Mouse (Mus musculus) intestine, postnatal 0 days (tissue): ENCODE data around the gene Tmem131. TPM values are rescaled to one million over a fixed set of nuclear protein-coding genes. Genes with fewer than 3 reads are reported as not detected.

Experiments used
- ATAC-seq: fragments of 200-750 bp; cut with Nextera tagmentation; 2 replicates; pipeline ENCODE4 v1.8.0; 2017; ENCODE audit warnings: mild to moderate bottlenecking, moderate TSS enrichment, moderate library complexity
- H3K27ac ChIP-seq: fragments of 300-500 bp; sonication (generic); 2 replicates; pipeline ENCODE4 v1.5.1; 2014; ENCODE audit warnings: mild to moderate bottlenecking, low read depth, low read length, moderate library complexity
- H3K27me3 ChIP-seq: fragments of 300-500 bp; sonication (generic); replicated peaks from 2 replicates; pipeline ENCODE4 v1.6.1; 2014; ENCODE audit warnings: low read length, mixed read lengths; ENCODE audit not compliant: control insufficient read depth, insufficient read depth
- H3K36me3 ChIP-seq: fragments of 300-500 bp; sonication (generic); 2 replicates; pipeline ENCODE4 v1.6.1; 2014; ENCODE audit warnings: mild to moderate bottlenecking, moderate library complexity; ENCODE audit not compliant: control insufficient read depth, insufficient read depth
- H3K4me1 ChIP-seq: fragments of 300-500 bp; sonication (generic); replicated peaks from 2 replicates; pipeline ENCODE4 v1.6.1; 2014; ENCODE audit warnings: antibody characterized with exemption, low read length, mixed read lengths; ENCODE audit not compliant: control insufficient read depth, insufficient read depth
- H3K4me2 ChIP-seq: fragments of 300-500 bp; sonication (generic); replicated peaks from 2 replicates; pipeline ENCODE4 v1.6.1; 2014; ENCODE audit warnings: low read depth, mild to moderate bottlenecking, moderate library complexity
- H3K4me3 ChIP-seq: fragments of 300-500 bp; sonication (generic); 2 replicates; pipeline ENCODE4 v1.5.1; 2014; ENCODE audit warnings: low read depth, low read length
- H3K9ac ChIP-seq: fragments of 300-500 bp; sonication (generic); 2 replicates; pipeline ENCODE4 v1.6.1; 2014; ENCODE audit warnings: mild to moderate bottlenecking, low read depth, low read length
- H3K9me3 ChIP-seq: fragments of 300-500 bp; sonication (generic); 2 replicates; pipeline ENCODE4 v1.6.1; 2016; ENCODE audit warnings: mixed run types; ENCODE audit not compliant: control insufficient read depth
- CTCF ChIP-seq: sonication (generic); IDR thresholded peaks from 2 replicates; pipeline ENCODE4 v1.5.1; 2016; ENCODE audit warnings: low read depth, mild to moderate bottlenecking, control low read depth, antibody characterized with exemption, moderate library complexity
- WGBS: fragments of 180-500 bp; shearing (Covaris S2); extraction: QIAGEN DNeasy Blood & Tissue Kit; methylation state at CpG from one replicate; pipeline ENCODE4 v1.1.7; 2014; 5-methylcytosine and 5-hydroxymethylcytosine counted together
- polyA plus RNA-seq: library from polyadenylated mRNA; unstranded; fragments of >200 nt; fragmentation: Nextera tagmentation; extraction: Ambion mirVana; gene quantifications from 2 replicates; pipeline ENCODE4 v1.2.1, GENCODE M21; 2015

Tmem131 gene
- polyA plus RNA-seq, 1 experiment from 2014 or later = 10.6 TPM

GRCm38 (mm10) chr1:36806181-36806905, 137.1 kb downstream of the Tmem131 start:
- H3K36me3 ChIP-seq = peaks cover 94% of the 10 kb centered on the region
- no peak overlapping the region for H3K9ac ChIP-seq
- no peak overlapping the region for H3K4me3 ChIP-seq
- no peaks in the 10 kb centered on the region for H3K4me1 ChIP-seq
- no peak overlapping the region for H3K4me2 ChIP-seq
- ATAC-seq = no peak
- no peak overlapping the region for H3K27ac ChIP-seq
- TF ChIP-seq CTCF = no peak
- WGBS = 93% methylated on average over 7 of the region's 7 CpGs
- no peaks in the 10 kb centered on the region for H3K27me3 ChIP-seq
- no peaks in the 10 kb centered on the region for H3K9me3 ChIP-seq

DNA sequence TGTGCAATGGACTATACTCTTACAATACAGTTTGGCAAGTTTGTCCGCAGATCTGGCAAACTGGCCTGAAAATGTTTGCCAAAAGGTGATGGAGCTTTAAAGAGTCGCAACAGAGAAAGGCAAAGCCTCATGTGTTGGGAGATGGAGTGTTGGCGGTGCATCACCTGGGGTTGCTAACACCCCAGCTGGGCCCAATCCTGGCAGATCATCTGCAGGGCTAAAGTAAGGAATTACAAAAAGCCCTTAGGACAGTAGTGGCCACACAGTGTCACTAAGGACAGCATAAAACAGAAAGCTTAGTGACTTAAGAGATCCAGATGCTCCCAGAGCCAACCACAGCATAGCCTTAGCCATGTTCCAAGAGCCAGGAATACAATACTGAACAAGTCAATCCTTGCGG, 138.6 kb downstream of the Tmem131 start:
- no peaks in the 10 kb centered on the region for H3K27me3 ChIP-seq
- peaks cover 84% of the 10 kb centered on the region for H3K36me3 ChIP-seq
- no peaks in the 10 kb centered on the region for H3K4me1 ChIP-seq
- TF ChIP-seq CTCF = no peak
- no peak overlapping the region for H3K9ac ChIP-seq
- ATAC-seq = no peak
- H3K27ac ChIP-seq = no peak overlapping the region
- no peaks in the 10 kb centered on the region for H3K9me3 ChIP-seq
- H3K4me3 ChIP-seq = no peak overlapping the region
- WGBS = 90% methylated on average over 4 of the region's 4 CpGs
- no peak overlapping the region for H3K4me2 ChIP-seq

- H3K4me3 ChIP-seq = no peak overlapping the region
- H3K27ac ChIP-seq = no peak overlapping the region
- no peaks in the 10 kb centered on the region for H3K27me3 ChIP-seq
- 58% methylated on average over 9 of the region's 9 CpGs for WGBS
- H3K4me2 ChIP-seq = no peak overlapping the region
- H3K4me1 ChIP-seq = no peaks in the 10 kb centered on the region
- H3K9ac ChIP-seq = no peak overlapping the region
- peaks cover 83% of the 10 kb centered on the region for H3K36me3 ChIP-seq
- no peaks in the 10 kb centered on the region for H3K9me3 ChIP-seq
- ATAC-seq = no peak
- TF ChIP-seq CTCF = no peak
Observed at GRCm38 (mm10) chr1:36804259-36804658, 139.2 kb downstream of the Tmem131 start.

GRCm38 (mm10) chr1:36800379-36801011, 143.0 kb downstream of the Tmem131 start:
- no peaks in the 10 kb centered on the region for H3K4me1 ChIP-seq
- H3K27me3 ChIP-seq = no peaks in the 10 kb centered on the region
- peaks cover 84% of the 10 kb centered on the region for H3K36me3 ChIP-seq
- WGBS = 64% methylated on average over 3 of the region's 3 CpGs
- no peak for TF ChIP-seq CTCF
- no peak overlapping the region for H3K4me3 ChIP-seq
- no peak overlapping the region for H3K27ac ChIP-seq
- H3K4me2 ChIP-seq = no peak overlapping the region
- no peaks in the 10 kb centered on the region for H3K9me3 ChIP-seq
- no peak overlapping the region for H3K9ac ChIP-seq
- no peak for ATAC-seq

- no peak for TF ChIP-seq CTCF
- no peak overlapping the region for H3K9ac ChIP-seq
- H3K4me2 ChIP-seq = no peak overlapping the region
- H3K4me1 ChIP-seq = no peaks in the 10 kb centered on the region
- H3K27me3 ChIP-seq = no peaks in the 10 kb centered on the region
- ATAC-seq = no peak
- H3K9me3 ChIP-seq = no peaks in the 10 kb centered on the region
- H3K27ac ChIP-seq = no peak overlapping the region
- 70% methylated on average over 10 of the region's 10 CpGs for WGBS
- no peak overlapping the region for H3K4me3 ChIP-seq
- H3K36me3 ChIP-seq = peaks cover 87% of the 10 kb centered on the region
Observed at GRCm38 (mm10) chr1:36797481-36797880, 146.0 kb downstream of the Tmem131 start.

DNA sequence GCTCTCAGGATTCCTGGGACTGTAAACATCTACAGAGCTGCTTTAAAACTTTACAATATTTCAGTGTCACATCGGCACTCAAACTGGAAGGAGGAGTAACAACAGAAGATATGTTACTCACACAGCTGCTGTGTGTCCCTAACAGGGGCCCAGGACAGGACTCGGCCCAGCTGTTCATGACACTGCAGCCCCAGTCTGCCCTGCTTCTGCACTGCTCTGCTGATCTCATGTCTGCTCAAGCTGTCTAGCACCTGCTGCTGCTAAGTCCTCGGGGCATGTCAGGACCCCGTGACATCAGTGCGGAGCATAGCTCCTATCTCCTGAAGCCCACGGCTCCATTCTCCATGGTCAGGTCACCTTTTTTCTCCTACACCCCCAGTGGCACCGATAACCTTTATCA, 146.8 kb downstream of the Tmem131 start:
- no peak overlapping the region for H3K9ac ChIP-seq
- no peaks in the 10 kb centered on the region for H3K27me3 ChIP-seq
- no peak overlapping the region for H3K4me2 ChIP-seq
- no peaks in the 10 kb centered on the region for H3K4me1 ChIP-seq
- ATAC-seq = no peak
- WGBS = 83% methylated on average over 7 of the region's 7 CpGs
- H3K27ac ChIP-seq = no peak overlapping the region
- no peak for TF ChIP-seq CTCF
- H3K9me3 ChIP-seq = no peaks in the 10 kb centered on the region
- no peak overlapping the region for H3K4me3 ChIP-seq
- peaks cover 86% of the 10 kb centered on the region for H3K36me3 ChIP-seq
